Mouse (Mus musculus) myocyte (in vitro differentiated cells): Measurements from ENCODE around the gene Hoxa4.

Experiments used
- MAX ChIP-seq: IDR thresholded peaks from one replicate; pipeline ENCODE4 v1.6.1; 2011; ENCODE audit warnings: low read depth, mild to moderate bottlenecking, control low read depth
- POLR2A ChIP-seq: IDR thresholded peaks from one replicate; pipeline ENCODE4 v1.6.1; 2011; ENCODE audit warnings: low read depth, mild to moderate bottlenecking, control low read depth, moderate library complexity; ENCODE audit not compliant: insufficient read length
- SRF ChIP-seq: IDR thresholded peaks from one replicate; pipeline ENCODE4 v1.6.1; 2011; ENCODE audit warnings: low read depth; ENCODE audit not compliant: control insufficient read depth, insufficient read length
- TCF12 ChIP-seq: IDR thresholded peaks from one replicate; pipeline ENCODE4 v1.6.1; 2011; ENCODE audit warnings: mild to moderate bottlenecking, control low read depth; ENCODE audit not compliant: poor library complexity, insufficient read depth, severe bottlenecking

GRCm38 (mm10) chr6:52220865-52221310 is 29.3 kb upstream of the Hoxa4 start:
- TF ChIP-seq TCF12 (no peak), POLR2A (no peak), MAX (no peak), SRF (no peak)
